Mouse (Mus musculus): Measurements from ENCODE around the gene Olfr211. TPM values are rescaled to one million over a fixed set of nuclear protein-coding genes. Genes with fewer than 3 reads are reported as not detected.
"Not testable (repeated sequence)": the region's sequence is repeated elsewhere in the genome, so short reads cannot be mapped to it uniquely, and the experiment has no call there.

Olfr211 gene
- polyA plus RNA-seq, 1 experiment from 2014 or later, result not detected

GRCm38 (mm10) chr6:116460544-116461283 is 28.2 kb upstream of the Olfr211 start, which contains the start of gene Alox5:
Gene Alox5, minus strand, starts transcription at chr6:116461178.
- H3K27ac ChIP-seq (replicated peaks; ENCODE audit: low read depth, low read length), result no peak within 1 kb of the TSS
- peak within 1 kb of the TSS; percentile 64 for H3K4me2 ChIP-seq (ENCODE audit: low read depth, low read length)
- H3K36me3 ChIP-seq (replicated peaks; ENCODE audit: control insufficient read depth, insufficient read depth, low read depth, low read length), result no peaks in the 10 kb centered on the region
- DNase-seq (ENCODE audit: low spot score) (peak; percentile 22), ATAC-seq (replicated peaks; ENCODE audit: insufficient number of reproducible peaks, low FRiP score, low TSS enrichment, low read depth) (peak; percentile 76)
- H3K4me3 ChIP-seq (ENCODE audit: low read depth, low read length), result peak within 1 kb of the TSS; percentile 25; the same call in 1 of the 2 replicates
- no peaks in the 10 kb centered on the region for H3K9me3 ChIP-seq (replicated peaks; ENCODE audit: control insufficient read depth, low read length)
- H3K9ac ChIP-seq (replicated peaks; ENCODE audit: low read length), result peak within 1 kb of the TSS; percentile 10; the same call in 1 of the 2 replicates
- WGBS, result 4% methylated on average over 43 of the region's 43 CpGs
- peaks cover 15% of the 10 kb centered on the region for H3K27me3 ChIP-seq (ENCODE audit: control insufficient read depth, insufficient read depth, low read length)
- H3K4me1 ChIP-seq (ENCODE audit: control insufficient read depth, insufficient read depth, low read length), result no peaks in the 10 kb centered on the region

DNA sequence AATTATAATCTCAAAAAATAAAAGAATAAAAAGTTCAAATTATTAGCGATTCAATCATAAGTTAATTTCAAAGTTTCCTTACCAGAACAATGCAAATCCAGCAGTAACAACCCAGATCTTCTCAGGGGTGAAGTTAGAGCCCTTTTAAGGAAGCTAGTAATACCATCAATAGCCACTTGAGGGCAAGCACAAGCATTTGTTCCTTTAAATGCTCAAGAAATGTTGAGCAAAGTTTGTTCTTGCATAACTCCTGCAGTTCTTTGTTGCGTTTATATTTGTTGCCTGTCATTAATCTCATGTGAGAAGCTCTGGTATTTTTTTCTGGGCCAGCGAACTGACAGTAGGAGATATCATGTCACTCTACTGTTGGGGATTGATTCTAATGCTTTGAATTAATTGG is 20.8 kb upstream of the Olfr211 start:
- no peaks in the 10 kb centered on the region for H3K36me3 ChIP-seq (replicated peaks; ENCODE audit: control insufficient read depth, insufficient read depth, low read depth, low read length)

GRCm38 (mm10) chr6:116485081-116485480 is 3.8 kb upstream of the Olfr211 start:
- Histone ChIP-seq H3K4me3 (ENCODE audit: low read depth, low read length) (no peak overlapping the region), H3K4me2 (ENCODE audit: low read depth, low read length) (no peak overlapping the region), H3K27me3 (ENCODE audit: control insufficient read depth, insufficient read depth, low read length) (no peaks in the 10 kb centered on the region), H3K36me3 (replicated peaks; ENCODE audit: control insufficient read depth, insufficient read depth, low read depth, low read length) (no peaks in the 10 kb centered on the region), H3K4me1 (ENCODE audit: control insufficient read depth, insufficient read depth, low read length) (no peaks in the 10 kb centered on the region), H3K9ac (replicated peaks; ENCODE audit: low read length) (no peak overlapping the region), H3K27ac (replicated peaks; ENCODE audit: low read depth, low read length) (no peak overlapping the region), H3K9me3 (replicated peaks; ENCODE audit: control insufficient read depth, low read length) (no peaks in the 10 kb centered on the region)
- no peak for ATAC-seq (replicated peaks; ENCODE audit: insufficient number of reproducible peaks, low FRiP score, low TSS enrichment, low read depth)
- WGBS, result 73% methylated on average over 1 of the region's 1 CpGs
- DNase-seq (ENCODE audit: low spot score), result no peak

More for the DNA sequence above, 20.8 kb upstream of the Olfr211 start:
- H3K4me3 ChIP-seq (ENCODE audit: low read depth, low read length), result no peak overlapping the region
- no peak overlapping the region for H3K9ac ChIP-seq (replicated peaks; ENCODE audit: low read length)
- no peak overlapping the region for H3K27ac ChIP-seq (replicated peaks; ENCODE audit: low read depth, low read length)
- ATAC-seq (replicated peaks; ENCODE audit: insufficient number of reproducible peaks, low FRiP score, low TSS enrichment, low read depth) (no peak), DNase-seq (ENCODE audit: low spot score) (peak; percentile 54)
- no peaks in the 10 kb centered on the region for H3K27me3 ChIP-seq (ENCODE audit: control insufficient read depth, insufficient read depth, low read length)
- no peaks in the 10 kb centered on the region for H3K9me3 ChIP-seq (replicated peaks; ENCODE audit: control insufficient read depth, low read length)
- H3K4me2 ChIP-seq (ENCODE audit: low read depth, low read length), result no peak overlapping the region
- WGBS, result 30% methylated on average over 3 of the region's 3 CpGs
- no peaks in the 10 kb centered on the region for H3K4me1 ChIP-seq (ENCODE audit: control insufficient read depth, insufficient read depth, low read length)

DNA sequence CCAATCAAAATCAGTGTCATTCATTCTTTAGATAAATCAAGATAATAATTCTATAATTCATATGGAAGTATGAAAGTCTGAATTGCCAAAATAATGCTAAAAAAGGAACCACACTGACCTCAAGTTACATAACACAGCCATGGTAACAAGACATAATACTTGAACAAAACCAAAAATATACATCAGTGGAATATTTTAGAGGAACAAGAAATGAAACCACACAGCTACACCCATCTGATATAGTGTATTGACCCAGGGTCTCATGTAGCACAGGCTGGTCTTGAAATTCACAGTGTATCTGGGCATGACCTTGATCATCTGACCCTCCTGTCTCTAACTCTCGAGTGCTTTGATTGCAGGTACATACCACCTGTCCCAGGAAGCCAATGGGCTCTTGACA is 2.1 kb upstream of the Olfr211 start:
- no peaks in the 10 kb centered on the region for H3K36me3 ChIP-seq (replicated peaks; ENCODE audit: control insufficient read depth, insufficient read depth, low read depth, low read length)
- no peak for DNase-seq (ENCODE audit: low spot score)
- H3K4me3 ChIP-seq (ENCODE audit: low read depth, low read length), result no peak overlapping the region
- WGBS, result 69% methylated on average over 1 of the region's 1 CpGs
- H3K9ac ChIP-seq (replicated peaks; ENCODE audit: low read length), result no peak overlapping the region
- no peaks in the 10 kb centered on the region for H3K9me3 ChIP-seq (replicated peaks; ENCODE audit: control insufficient read depth, low read length)
- no peaks in the 10 kb centered on the region for H3K4me1 ChIP-seq (ENCODE audit: control insufficient read depth, insufficient read depth, low read length)
- no peak overlapping the region for H3K4me2 ChIP-seq (ENCODE audit: low read depth, low read length)
- no peak for ATAC-seq (replicated peaks; ENCODE audit: insufficient number of reproducible peaks, low FRiP score, low TSS enrichment, low read depth)
- no peak overlapping the region for H3K27ac ChIP-seq (replicated peaks; ENCODE audit: low read depth, low read length)
- H3K27me3 ChIP-seq (ENCODE audit: control insufficient read depth, insufficient read depth, low read length), result no peaks in the 10 kb centered on the region

DNA sequence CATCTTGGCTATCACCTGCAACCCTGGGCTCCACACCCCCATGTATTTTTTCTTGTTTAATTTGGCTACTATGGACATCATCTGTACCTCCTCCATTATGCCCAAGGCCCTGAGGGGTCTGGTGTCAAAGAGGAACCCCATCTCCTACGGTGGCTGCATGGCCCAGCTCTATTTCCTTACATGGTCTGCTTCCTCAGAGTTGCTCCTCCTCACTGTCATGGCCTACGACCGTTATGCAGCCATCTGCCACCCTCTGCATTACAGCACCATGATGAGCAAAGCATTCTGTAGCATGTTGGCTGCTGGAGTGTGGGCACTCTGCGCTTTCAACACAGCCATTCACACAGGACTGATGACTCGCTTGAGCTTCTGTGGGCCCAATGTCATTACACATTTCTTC is 4.9 kb downstream of the Olfr211 start:
- no peak overlapping the region for H3K4me3 ChIP-seq (ENCODE audit: low read depth, low read length)
- DNase-seq (ENCODE audit: low spot score) (no peak), ATAC-seq (replicated peaks; ENCODE audit: insufficient number of reproducible peaks, low FRiP score, low TSS enrichment, low read depth) (no peak)
- no peak overlapping the region for H3K9ac ChIP-seq (replicated peaks; ENCODE audit: low read length)
- H3K4me2 ChIP-seq (ENCODE audit: low read depth, low read length), result no peak overlapping the region
- no peaks in the 10 kb centered on the region for H3K9me3 ChIP-seq (replicated peaks; ENCODE audit: control insufficient read depth, low read length)
- no peaks in the 10 kb centered on the region for H3K4me1 ChIP-seq (ENCODE audit: control insufficient read depth, insufficient read depth, low read length)
- H3K27ac ChIP-seq (replicated peaks; ENCODE audit: low read depth, low read length), result no peak overlapping the region
- WGBS, result 87% methylated on average over 5 of the region's 5 CpGs
- no peaks in the 10 kb centered on the region for H3K36me3 ChIP-seq (replicated peaks; ENCODE audit: control insufficient read depth, insufficient read depth, low read depth, low read length)
- H3K27me3 ChIP-seq (ENCODE audit: control insufficient read depth, insufficient read depth, low read length), result no peaks in the 10 kb centered on the region

DNA sequence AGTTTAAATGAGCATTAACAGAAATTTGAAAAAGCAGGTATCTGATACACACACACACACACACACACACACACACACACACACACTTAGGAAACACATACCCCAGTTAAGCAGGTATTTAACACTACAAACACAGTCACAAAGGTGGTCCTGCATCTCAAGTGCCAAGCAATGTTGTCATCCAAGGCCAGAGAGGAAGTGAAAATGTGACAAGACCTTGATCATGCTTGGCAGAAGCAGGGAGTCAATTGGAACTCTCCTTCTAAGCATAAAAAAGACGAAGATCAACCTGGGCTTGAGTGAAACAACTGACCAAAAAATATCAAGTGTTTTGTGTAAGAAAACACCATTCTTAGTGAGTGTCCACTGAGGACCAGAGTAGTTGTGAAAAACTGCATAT is 7.1 kb downstream of the Olfr211 start:
- DNase-seq (ENCODE audit: low spot score) (no peak), ATAC-seq (replicated peaks; ENCODE audit: insufficient number of reproducible peaks, low FRiP score, low TSS enrichment, low read depth) (no peak)
- H3K4me3 ChIP-seq (ENCODE audit: low read depth, low read length), result no peak overlapping the region
- H3K36me3 ChIP-seq (replicated peaks; ENCODE audit: control insufficient read depth, insufficient read depth, low read depth, low read length), result no peaks in the 10 kb centered on the region
- no peak overlapping the region for H3K4me2 ChIP-seq (ENCODE audit: low read depth, low read length)
- no peaks in the 10 kb centered on the region for H3K27me3 ChIP-seq (ENCODE audit: control insufficient read depth, insufficient read depth, low read length)
- no peak overlapping the region for H3K9ac ChIP-seq (replicated peaks; ENCODE audit: low read length)
- 79% methylated on average over 1 of the region's 1 CpGs for WGBS
- H3K9me3 ChIP-seq (replicated peaks; ENCODE audit: control insufficient read depth, low read length), result no peaks in the 10 kb centered on the region
- no peak overlapping the region for H3K27ac ChIP-seq (replicated peaks; ENCODE audit: low read depth, low read length)
- H3K4me1 ChIP-seq (ENCODE audit: control insufficient read depth, insufficient read depth, low read length), result no peaks in the 10 kb centered on the region

GRCm38 (mm10) chr6:116506302-116507003 is 17.6 kb downstream of the Olfr211 start, which contains the start of gene Olfr212:
Gene Olfr212, plus strand, starts transcription at chr6:116506516.
- not testable (repeated sequence) for DNase-seq (ENCODE audit: low spot score); H3K9ac ChIP-seq (replicated peaks; ENCODE audit: low read length); H3K4me2 ChIP-seq (ENCODE audit: low read depth, low read length); H3K36me3 ChIP-seq (replicated peaks; ENCODE audit: control insufficient read depth, insufficient read depth, low read depth, low read length); H3K4me1 ChIP-seq (ENCODE audit: control insufficient read depth, insufficient read depth, low read length); H3K27ac ChIP-seq (replicated peaks; ENCODE audit: low read depth, low read length); H3K27me3 ChIP-seq (ENCODE audit: control insufficient read depth, insufficient read depth, low read length); H3K9me3 ChIP-seq (replicated peaks; ENCODE audit: control insufficient read depth, low read length); ATAC-seq (replicated peaks; ENCODE audit: insufficient number of reproducible peaks, low FRiP score, low TSS enrichment, low read depth); H3K4me3 ChIP-seq (ENCODE audit: low read depth, low read length)
- 93% methylated on average over 19 of the region's 20 CpGs for WGBS

GRCm38 (mm10) chr6:116514832-116515231 is 25.9 kb downstream of the Olfr211 start:
- Histone ChIP-seq H3K4me3 (ENCODE audit: low read depth, low read length) (no peak overlapping the region), H3K27ac (replicated peaks; ENCODE audit: low read depth, low read length) (no peak overlapping the region), H3K4me1 (ENCODE audit: control insufficient read depth, insufficient read depth, low read length) (no peaks in the 10 kb centered on the region), H3K27me3 (ENCODE audit: control insufficient read depth, insufficient read depth, low read length) (no peaks in the 10 kb centered on the region), H3K9me3 (replicated peaks; ENCODE audit: control insufficient read depth, low read length) (no peaks in the 10 kb centered on the region), H3K4me2 (ENCODE audit: low read depth, low read length) (no peak overlapping the region), H3K9ac (replicated peaks; ENCODE audit: low read length) (no peak overlapping the region), H3K36me3 (replicated peaks; ENCODE audit: control insufficient read depth, insufficient read depth, low read depth, low read length) (no peaks in the 10 kb centered on the region)
- no peak for ATAC-seq (replicated peaks; ENCODE audit: insufficient number of reproducible peaks, low FRiP score, low TSS enrichment, low read depth)
- no peak for DNase-seq (ENCODE audit: low spot score)

Measured in embryonic facial prominence, embryonic 11.5 days (tissue).